Mouse (Mus musculus): ENCODE data around the gene Stk36.

DNA sequence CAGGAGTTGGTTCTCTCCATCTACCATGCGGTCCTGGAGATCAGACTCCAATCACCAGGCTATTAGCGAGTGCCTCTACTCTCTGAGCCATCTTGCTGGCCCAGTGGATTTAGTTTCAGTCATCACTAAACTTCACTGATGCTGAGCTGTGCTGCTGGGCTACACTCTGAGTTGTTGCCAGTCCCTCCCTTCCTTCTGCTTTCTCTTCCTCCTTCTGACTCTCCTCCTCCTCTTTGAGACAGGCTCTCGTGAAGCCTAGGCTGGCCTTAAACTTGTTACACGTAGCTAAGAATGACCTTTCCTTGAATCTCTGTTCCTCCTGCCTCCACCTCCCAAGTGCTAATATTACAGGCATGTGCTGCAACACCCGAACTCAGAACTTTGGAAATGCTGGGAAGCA, 42.2 kb upstream of the Stk36 start:
- TF ChIP-seq GATA1 (IDR thresholded peaks at IDR 0.05; ENCODE audit: borderline replicate concordance, low read length) (no peak), FLI1 (IDR thresholded peaks at IDR 0.05; ENCODE audit: low read length) (no peak)
